Mouse (Mus musculus) lung, postnatal 0 days (tissue): ENCODE results near the gene B4galnt1.

Source experiments
- CTCF ChIP-seq: IDR thresholded peaks from 2 replicates; pipeline ENCODE4 v1.5.1; 2016; ENCODE audit warnings: antibody characterized with exemption, mild to moderate bottlenecking
- EP300 ChIP-seq: IDR thresholded peaks from 2 replicates; pipeline ENCODE4 v1.6.1; 2016; ENCODE audit warnings: antibody characterized with exemption, mild to moderate bottlenecking, control low read depth

- TF ChIP-seq CTCF (no peak), EP300 (no peak)
Observed at GRCm38 (mm10) chr10:127196392-127196791, 31.4 kb downstream of the B4galnt1 start.
